Mouse (Mus musculus): ENCODE data around the gene Dpep3. TPM values are rescaled to one million over a fixed set of nuclear protein-coding genes. Genes with fewer than 3 reads are reported as not detected.

The Dpep3 gene
- total RNA-seq (2023; ENCODE audit: inconsistent age) = not detected in 4 replicates

DNA sequence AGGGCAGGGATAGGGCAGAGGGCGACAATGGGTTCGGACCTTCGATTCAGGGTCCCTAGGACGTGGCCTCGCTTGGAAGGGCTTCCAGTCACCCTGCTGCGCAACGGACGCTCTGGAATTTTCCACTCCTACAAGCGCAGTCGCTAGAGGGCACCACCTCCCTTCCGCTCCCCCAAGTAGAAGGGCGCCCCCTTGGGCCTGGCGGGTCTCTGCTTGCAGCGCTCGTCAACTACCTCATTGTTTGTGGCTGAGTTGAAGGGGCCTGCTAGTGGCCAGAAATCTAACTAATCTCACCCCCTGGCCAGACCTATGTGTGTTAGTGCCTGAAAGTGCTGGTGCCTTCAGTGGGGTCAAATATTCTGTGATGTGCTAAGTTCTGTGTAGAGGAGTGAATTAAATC is at the start of gene Dpep3:
Gene Dpep3 (minus strand): TSS at position 105 of the 400 bp plus-strand sequence.

DNA sequence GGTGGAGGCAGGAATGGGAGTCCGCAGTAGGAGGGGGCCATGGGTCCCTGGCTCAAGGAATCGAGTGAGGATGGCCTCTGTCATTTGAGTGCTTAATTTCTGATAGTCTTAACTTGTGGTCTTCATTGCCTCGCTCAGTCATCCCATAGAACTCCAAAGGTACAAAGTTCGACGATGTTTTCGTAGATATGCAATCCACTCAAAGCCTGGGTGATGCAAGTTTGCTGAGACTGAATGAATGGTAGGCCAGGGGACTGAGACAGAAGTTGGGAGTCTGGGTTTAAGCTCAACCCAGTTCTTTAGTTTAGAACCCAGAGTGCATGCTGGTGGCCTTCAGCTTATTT is 32.4 kb upstream of the Dpep3 start, which contains the start of gene Ddx28:
Gene Ddx28 (minus strand): TSS at position 240 of the 344 bp plus-strand sequence.

GRCm38 (mm10) chr8:106005875-106006274 is 26.6 kb upstream of the Dpep3 start, which contains the start of gene Dpep2nb:
Dpep2nb (minus strand) TSS chr8:106005975.

DNA sequence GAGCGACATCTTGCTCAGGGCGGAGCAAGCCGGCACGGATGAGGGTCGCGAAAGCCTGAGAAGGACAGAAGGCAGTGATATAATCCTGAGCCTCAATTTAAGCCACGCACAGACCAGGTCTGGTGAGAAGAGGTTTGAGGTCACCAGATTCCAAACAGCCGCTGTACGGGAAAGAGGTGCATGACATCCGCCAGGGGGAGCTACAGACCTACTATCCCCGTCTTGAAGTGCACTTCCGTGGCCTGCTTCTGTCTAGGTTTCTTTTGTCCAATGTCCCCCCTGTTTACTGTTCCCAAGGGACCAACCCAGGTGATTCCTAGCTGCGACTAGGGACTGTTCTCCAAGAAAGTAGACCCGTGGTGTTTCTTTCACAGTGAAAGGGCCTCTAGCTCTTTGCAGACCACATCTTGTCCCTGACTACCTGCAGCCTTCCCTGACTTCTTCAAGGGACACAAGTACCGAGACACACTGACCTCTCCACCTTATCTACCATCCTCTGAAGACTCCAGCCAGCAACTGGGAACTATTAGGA is 11.7 kb upstream of the Dpep3 start, which contains the start of gene Dus2:
Gene Dus2 (plus strand): TSS at position 482 of the 532 bp plus-strand sequence.

DNA sequence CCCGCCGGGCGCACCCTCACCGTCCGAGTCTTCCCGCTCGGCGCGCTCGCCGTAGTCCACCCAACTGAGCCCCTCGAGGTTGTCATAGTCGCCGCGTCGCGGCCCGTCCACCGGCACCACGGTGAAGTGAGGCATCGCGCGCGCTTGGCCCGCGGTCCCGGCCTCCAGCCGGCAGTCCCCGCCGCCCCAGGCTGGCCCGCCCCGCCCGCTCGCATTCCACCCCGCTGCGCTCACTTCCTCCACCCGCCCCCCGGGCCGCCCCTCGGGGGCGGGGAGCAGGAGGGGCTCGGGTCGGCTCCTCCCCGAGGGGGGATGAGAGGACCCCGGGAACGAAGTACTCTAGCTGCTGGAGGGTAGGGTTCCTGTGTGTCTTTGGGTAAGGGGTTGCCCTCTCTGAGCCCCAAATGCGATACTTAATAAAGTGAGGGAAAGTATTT is 13.3 kb downstream of the Dpep3 start, which contains the start of gene Slc12a4:
Gene Slc12a4 (minus strand): TSS at position 193 of the 437 bp plus-strand sequence.

DNA sequence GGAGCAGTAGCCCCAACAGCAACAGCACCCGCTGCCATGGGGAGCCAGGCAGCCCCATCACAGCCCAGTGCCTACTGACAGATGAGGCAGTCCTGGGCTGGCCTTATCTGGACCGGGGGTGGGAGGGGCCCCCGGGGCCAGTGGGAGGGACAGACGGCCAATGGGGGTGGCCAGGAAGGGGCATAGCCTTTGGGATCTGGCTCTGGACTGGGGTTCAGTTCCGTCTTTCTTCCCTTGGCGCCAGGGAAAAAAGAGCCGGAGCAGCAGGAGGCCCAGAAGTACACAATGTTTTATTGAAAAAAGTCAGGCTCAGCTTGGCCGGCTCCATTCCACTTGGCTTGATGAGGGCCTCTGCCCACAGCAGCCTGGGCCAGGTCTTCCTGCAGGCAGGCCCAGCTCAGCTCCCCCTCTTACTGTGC is 35.9 kb downstream of the Dpep3 start, which contains the start of gene Lcat:
Gene Lcat (minus strand): TSS at position 62 of the 419 bp plus-strand sequence.

GRCm38 (mm10) chr8:105938306-105938669 is 40.9 kb downstream of the Dpep3 start, which contains the start of gene Psmb10:
Psmb10 (minus strand) TSS chr8:105938444.

DNA sequence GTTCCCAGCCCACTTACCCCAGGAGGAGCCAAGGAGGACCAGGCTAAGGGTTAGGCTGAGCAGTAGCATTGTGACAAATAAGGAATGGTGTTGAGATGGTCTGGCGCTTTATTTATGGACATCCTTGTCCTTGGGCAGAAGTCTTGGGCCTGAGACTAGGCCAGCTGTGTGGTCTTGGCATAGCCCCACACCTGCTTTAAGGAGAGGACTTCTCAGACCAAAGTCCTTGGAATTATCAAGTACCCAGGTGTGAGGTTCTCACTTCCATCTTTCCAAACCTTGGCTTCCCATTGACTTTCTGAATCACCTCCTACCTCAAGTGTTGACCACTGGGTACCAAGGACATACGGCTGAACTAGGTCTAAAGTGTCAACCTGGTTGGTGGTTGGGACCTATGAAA is 45.5 kb downstream of the Dpep3 start, which contains the start of gene Ctrl:
Gene Ctrl (minus strand): TSS at position 101 of the 400 bp plus-strand sequence.

Other genes with a start within 250 kb of the Dpep3 start
- gene Gfod2, start 220.8 kb downstream of the Dpep3 start, total RNA-seq (2023; ENCODE audit: inconsistent age) = 0.80 to 3.7 TPM (median 2.0 TPM) in 4 replicates
- gene Ranbp10, start 152.1 kb downstream of the Dpep3 start, total RNA-seq (2023; ENCODE audit: inconsistent age) = 33.7 to 40.7 TPM (median 34.1 TPM) in 4 replicates
- gene Tsnaxip1, start 151.7 kb downstream of the Dpep3 start, total RNA-seq (2023; ENCODE audit: inconsistent age) = 1.1 to 1.6 TPM (median 1.3 TPM) in 3 of 4 replicates, not detected in the other
- gene Cenpt, start 126.2 kb downstream of the Dpep3 start, total RNA-seq (2023; ENCODE audit: inconsistent age) = 16.0 to 21.7 TPM (median 18.8 TPM) in 4 replicates
- gene Thap11, start 124.3 kb downstream of the Dpep3 start, total RNA-seq (2023; ENCODE audit: inconsistent age) = 14.8 to 18.3 TPM (median 15.5 TPM) in 4 replicates
- 3.8 to 36.5 TPM (median 24.9 TPM) in 4 replicates for gene Nutf2, start 118.8 kb downstream of the Dpep3 start, total RNA-seq (2023; ENCODE audit: inconsistent age)
- 74.7 to 93.2 TPM (median 78.6 TPM) in 4 replicates for gene Edc4, start 98.5 kb downstream of the Dpep3 start, total RNA-seq (2023; ENCODE audit: inconsistent age)
- 0.97 to 2.0 TPM (median 1.5 TPM) in 4 replicates for gene Nrn1l, start 85.9 kb downstream of the Dpep3 start, total RNA-seq (2023; ENCODE audit: inconsistent age)
- 23.9 to 26.9 TPM (median 25.8 TPM) in 4 replicates for gene Pskh1, start 79.0 kb downstream of the Dpep3 start, total RNA-seq (2023; ENCODE audit: inconsistent age)
- 2.1 to 5.5 TPM (median 3.4 TPM) in 4 replicates for gene Ctrl, start 45.6 kb downstream of the Dpep3 start, total RNA-seq (2023; ENCODE audit: inconsistent age)
- 123 to 171 TPM (median 149 TPM) in 4 replicates for gene Psmb10, start 41.0 kb downstream of the Dpep3 start, total RNA-seq (2023; ENCODE audit: inconsistent age)
- 0.39 to 0.51 TPM in 2 of 4 replicates, not detected in the others for gene Lcat, start 36.0 kb downstream of the Dpep3 start, total RNA-seq (2023; ENCODE audit: inconsistent age)
- gene Slc12a4, start 13.3 kb downstream of the Dpep3 start, total RNA-seq (2023; ENCODE audit: inconsistent age) = 10.4 to 17.1 TPM (median 12.3 TPM) in 4 replicates
- gene Dus2, start 11.9 kb upstream of the Dpep3 start, total RNA-seq (2023; ENCODE audit: inconsistent age) = 30.7 to 40.1 TPM (median 34.2 TPM) in 4 replicates
- not detected in 4 replicates for gene Dpep2nb, start 26.5 kb upstream of the Dpep3 start, total RNA-seq (2023; ENCODE audit: inconsistent age)
- gene Ddx28, start 32.5 kb upstream of the Dpep3 start, total RNA-seq (2023; ENCODE audit: inconsistent age) = 7.0 to 8.3 TPM (median 7.8 TPM) in 4 replicates
- gene Nfatc3, start 79.4 kb upstream of the Dpep3 start, total RNA-seq (2023; ENCODE audit: inconsistent age) = 166 to 190 TPM (median 187 TPM) in 4 replicates
- not detected in 4 replicates for gene Esrp2, start 157.5 kb upstream of the Dpep3 start, total RNA-seq (2023; ENCODE audit: inconsistent age)
- gene Pla2g15, start 171.0 kb upstream of the Dpep3 start, total RNA-seq (2023; ENCODE audit: inconsistent age) = 8.8 to 11.3 TPM (median 9.7 TPM) in 4 replicates
- gene Slc7a6, start 189.4 kb upstream of the Dpep3 start, total RNA-seq (2023; ENCODE audit: inconsistent age) = 29.1 to 35.1 TPM (median 30.3 TPM) in 4 replicates
- gene Slc7a6os, start 231.5 kb upstream of the Dpep3 start, total RNA-seq (2023; ENCODE audit: inconsistent age) = 59.9 to 68.4 TPM (median 63.9 TPM) in 4 replicates
- gene Prmt7, start 231.5 kb upstream of the Dpep3 start, total RNA-seq (2023; ENCODE audit: inconsistent age) = 32.3 to 40.1 TPM (median 35.3 TPM) in 4 replicates

Data from B cell, adult (primary cell).